Mouse (Mus musculus) heart, embryonic 15.5 days (tissue): ENCODE results near the gene Slc9a9. TPM values are rescaled to one million over a fixed set of nuclear protein-coding genes. Genes with fewer than 3 reads are reported as not detected.

Experiments used
- ATAC-seq: fragments of 200-750 bp; cut with Nextera tagmentation; replicated peaks from 2 replicates; pipeline ENCODE4 v1.8.0; 2017; ENCODE audit warnings: low read depth, moderate TSS enrichment; ENCODE audit not compliant: insufficient number of reproducible peaks, insufficient read depth, low FRiP score
- H3K27ac ChIP-seq: fragments of 300-500 bp; sonication (generic); 2 replicates; pipeline ENCODE4 v1.5.1; 2015; ENCODE audit warnings: mild to moderate bottlenecking, inconsistent platforms
- H3K27me3 ChIP-seq: fragments of 300-500 bp; sonication (generic); 2 replicates; pipeline ENCODE4 v1.6.1; 2015; ENCODE audit warnings: inconsistent platforms
- H3K36me3 ChIP-seq: fragments of 300-500 bp; sonication (generic); 2 replicates; pipeline ENCODE4 v1.6.1; 2015; ENCODE audit warnings: mild to moderate bottlenecking, inconsistent platforms
- H3K4me1 ChIP-seq: fragments of 300-500 bp; sonication (generic); replicated peaks from 2 replicates; pipeline ENCODE4 v1.6.1; 2015; ENCODE audit warnings: inconsistent platforms
- H3K4me2 ChIP-seq: fragments of 300-500 bp; sonication (generic); 2 replicates; pipeline ENCODE4 v1.6.1; 2015; ENCODE audit warnings: inconsistent platforms, mild to moderate bottlenecking, moderate library complexity
- H3K4me3 ChIP-seq: fragments of 300-500 bp; sonication (generic); 2 replicates; pipeline ENCODE4 v1.5.1; 2015; ENCODE audit warnings: mild to moderate bottlenecking, inconsistent platforms
- H3K9ac ChIP-seq: fragments of 300-500 bp; sonication (generic); 2 replicates; pipeline ENCODE4 v1.6.1; 2015; ENCODE audit warnings: mild to moderate bottlenecking, inconsistent platforms
- H3K9me3 ChIP-seq: fragments of 300-500 bp; sonication (generic); replicated peaks from 2 replicates; pipeline ENCODE4 v1.6.1; 2016; ENCODE audit warnings: inconsistent platforms
- WGBS: fragments of 180-500 bp; shearing (Covaris S2); methylation state at CpG from one replicate; pipeline ENCODE4 v1.1.7; 2015; ENCODE audit warnings: mixed read lengths; 5-methylcytosine and 5-hydroxymethylcytosine counted together
- polyA plus RNA-seq: library from polyadenylated mRNA; unstranded; fragments of >200 nt; fragmentation: Nextera tagmentation; extraction: Ambion mirVana; gene quantifications from 2 replicates; pipeline ENCODE4 v1.2.1, GENCODE M21; 2015

Gene Slc9a9
- polyA plus RNA-seq, 1 experiment from 2014 or later: 3.5 TPM

DNA sequence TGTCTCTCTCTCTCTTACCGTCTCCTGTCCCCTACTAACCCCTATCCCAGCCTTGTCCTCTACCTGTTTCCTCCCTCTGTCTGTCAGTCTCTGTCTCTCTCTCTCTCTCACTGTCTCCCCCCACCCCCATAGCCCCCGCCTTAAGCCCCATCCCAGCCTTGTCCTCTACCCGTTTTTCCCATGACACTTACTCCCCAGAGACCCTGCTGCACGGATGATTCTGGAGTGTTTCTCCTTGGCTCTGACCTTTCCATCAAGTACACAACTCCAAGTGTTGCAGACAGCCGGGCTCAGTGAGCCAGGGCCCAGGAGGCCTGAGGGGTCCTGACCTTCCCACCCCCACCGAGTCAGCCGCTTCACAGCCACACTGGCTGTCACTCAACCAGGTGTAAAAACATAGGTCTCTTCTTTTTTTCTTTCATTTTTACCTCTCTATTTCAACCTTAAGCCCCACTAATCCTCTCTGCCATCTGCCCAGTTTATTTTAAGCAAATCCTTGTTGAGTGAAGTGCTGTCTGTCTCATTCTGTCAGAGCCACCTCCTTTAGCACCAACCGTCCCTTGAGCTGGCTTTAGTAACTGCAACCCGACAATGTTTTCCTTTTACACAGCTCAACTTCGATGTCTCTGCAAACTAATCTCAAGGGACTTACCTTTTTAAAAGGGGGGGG, 32.4 kb downstream of the Slc9a9 start:
- Histone ChIP-seq H3K4me3 (no peak overlapping the region), H3K9ac (no peak overlapping the region), H3K27ac (peak overlapping the region; percentile 69), H3K9me3 (no peaks in the 10 kb centered on the region), H3K36me3 (no peaks in the 10 kb centered on the region), H3K4me2 (peak overlapping the region; percentile 27), H3K27me3 (no peaks in the 10 kb centered on the region), H3K4me1 (peaks cover 16% of the 10 kb centered on the region)
- WGBS: 30% methylated on average over 10 of the region's 10 CpGs
- ATAC-seq: peak; percentile 53; the same call in 1 of the 2 replicates

DNA sequence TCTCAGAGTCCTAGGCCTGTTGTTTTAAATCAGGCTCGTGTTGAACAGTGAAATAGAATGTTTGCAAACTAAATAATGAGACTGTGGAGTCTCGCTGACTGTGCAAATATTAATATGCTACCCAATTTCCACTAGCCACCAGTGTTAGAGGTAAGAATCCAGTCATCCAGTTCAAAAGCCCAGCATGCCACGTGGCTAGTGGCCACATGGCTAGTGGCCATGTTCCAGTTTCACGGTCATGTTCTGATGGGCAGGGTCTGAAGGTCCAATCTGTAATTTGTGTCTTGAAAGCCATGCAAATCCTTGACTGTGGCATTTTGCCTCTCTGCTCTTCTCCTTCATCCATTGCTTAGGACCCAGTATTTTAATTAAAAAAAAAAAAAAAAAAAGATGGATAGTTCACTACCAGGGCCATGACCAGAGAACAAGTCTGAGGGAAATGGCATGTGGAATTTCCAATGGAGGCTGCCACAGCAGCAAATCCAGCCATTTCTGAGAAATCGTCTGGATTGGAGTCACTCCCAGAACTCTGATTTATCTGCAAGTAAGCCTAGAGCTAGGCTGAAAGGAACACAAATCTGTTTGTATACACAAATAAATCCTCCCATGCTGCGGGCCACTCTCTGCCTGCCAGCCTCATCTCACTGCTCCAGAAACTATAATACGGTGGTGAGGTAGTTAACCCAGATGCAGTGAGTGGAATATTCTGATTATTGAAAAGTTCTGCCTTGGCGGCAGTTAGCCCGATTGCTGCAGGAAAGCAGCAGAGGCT, 35.5 kb downstream of the Slc9a9 start:
- Histone ChIP-seq H3K27ac (no peak overlapping the region), H3K9ac (no peak overlapping the region), H3K4me3 (no peak overlapping the region), H3K36me3 (no peaks in the 10 kb centered on the region), H3K9me3 (no peaks in the 10 kb centered on the region), H3K27me3 (no peaks in the 10 kb centered on the region), H3K4me2 (no peak overlapping the region), H3K4me1 (peaks cover 16% of the 10 kb centered on the region)
- WGBS: 79% methylated on average over 9 of the region's 9 CpGs
- ATAC-seq: no peak

DNA sequence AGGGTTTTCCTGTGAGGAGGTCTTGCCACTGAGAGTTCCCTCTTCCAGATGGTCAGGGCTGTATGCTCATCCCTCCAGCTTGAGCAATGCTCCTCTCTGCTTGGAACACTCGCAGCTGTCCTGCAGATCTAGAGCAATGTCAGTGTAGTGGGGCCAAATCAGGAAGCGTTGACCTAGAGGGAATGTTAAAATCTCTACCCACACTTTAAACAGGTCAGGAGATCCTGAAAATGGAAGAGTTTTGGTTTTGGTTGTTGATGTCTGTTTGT, 36.0 kb downstream of the Slc9a9 start:
- Histone ChIP-seq H3K27ac (no peak overlapping the region), H3K9ac (no peak overlapping the region), H3K9me3 (no peaks in the 10 kb centered on the region), H3K4me2 (no peak overlapping the region), H3K27me3 (no peaks in the 10 kb centered on the region), H3K36me3 (no peaks in the 10 kb centered on the region), H3K4me3 (no peak overlapping the region), H3K4me1 (peaks cover 16% of the 10 kb centered on the region)
- 66% methylated on average over 2 of the region's 2 CpGs for WGBS
- ATAC-seq: no peak

DNA sequence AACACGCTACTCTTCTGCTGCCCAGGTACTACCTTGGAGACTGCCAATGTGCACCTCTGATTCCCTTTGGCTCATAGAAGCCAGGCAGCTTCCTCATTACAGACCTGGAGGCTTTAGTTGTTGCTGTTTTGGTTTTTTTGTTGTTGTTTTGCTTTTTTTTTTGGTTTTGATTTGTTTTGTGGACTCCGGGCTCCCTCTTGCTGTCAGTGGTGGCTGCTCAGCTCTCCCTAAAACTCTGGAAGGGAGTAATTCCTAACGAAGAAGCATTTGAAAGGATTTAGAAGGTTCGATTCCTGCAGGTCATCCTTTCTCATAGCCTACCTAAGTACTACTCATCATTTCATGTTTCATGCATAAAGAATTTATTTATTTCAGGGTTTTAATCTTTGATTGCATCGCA, 42.4 kb downstream of the Slc9a9 start:
- no peak overlapping the region for H3K9ac ChIP-seq
- no peaks in the 10 kb centered on the region for H3K36me3 ChIP-seq
- 78% methylated on average over 5 of the region's 5 CpGs for WGBS
- no peaks in the 10 kb centered on the region for H3K27me3 ChIP-seq
- H3K9me3 ChIP-seq: no peaks in the 10 kb centered on the region
- ATAC-seq: no peak
- H3K4me1 ChIP-seq: 0 out of 2 replicates have a peak, but pooled peaks cover 5% of the 10 kb centered on the region
- H3K4me3 ChIP-seq: no peak overlapping the region
- no peak overlapping the region for H3K27ac ChIP-seq
- no peak overlapping the region for H3K4me2 ChIP-seq

DNA sequence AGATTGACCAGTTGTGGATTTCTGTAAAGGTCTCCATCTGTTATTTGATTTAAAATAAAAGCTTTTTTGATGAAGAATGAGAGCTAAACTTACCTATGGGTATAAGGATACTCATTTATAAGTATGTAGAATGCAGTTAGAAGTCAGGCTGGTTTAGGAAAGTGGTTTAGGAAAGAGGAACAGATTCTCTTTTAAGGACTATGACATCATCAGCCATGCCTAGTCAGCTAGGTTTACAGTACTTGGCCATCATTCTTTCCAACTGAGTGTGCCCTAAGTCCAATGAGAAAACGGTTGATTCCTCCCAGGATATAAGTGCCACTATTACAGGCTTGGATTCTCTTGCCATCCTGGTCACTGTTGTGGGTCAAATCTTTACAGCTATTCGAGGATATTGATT, 47.0 kb downstream of the Slc9a9 start:
- no peak for ATAC-seq
- Histone ChIP-seq H3K9ac (no peak overlapping the region), H3K27me3 (no peaks in the 10 kb centered on the region), H3K9me3 (no peaks in the 10 kb centered on the region), H3K4me1 (0 out of 2 replicates have a peak, but pooled peaks cover 5% of the 10 kb centered on the region), H3K27ac (no peak overlapping the region), H3K36me3 (no peaks in the 10 kb centered on the region), H3K4me3 (no peak overlapping the region), H3K4me2 (no peak overlapping the region)
- 74% methylated on average over 2 of the region's 2 CpGs for WGBS

DNA sequence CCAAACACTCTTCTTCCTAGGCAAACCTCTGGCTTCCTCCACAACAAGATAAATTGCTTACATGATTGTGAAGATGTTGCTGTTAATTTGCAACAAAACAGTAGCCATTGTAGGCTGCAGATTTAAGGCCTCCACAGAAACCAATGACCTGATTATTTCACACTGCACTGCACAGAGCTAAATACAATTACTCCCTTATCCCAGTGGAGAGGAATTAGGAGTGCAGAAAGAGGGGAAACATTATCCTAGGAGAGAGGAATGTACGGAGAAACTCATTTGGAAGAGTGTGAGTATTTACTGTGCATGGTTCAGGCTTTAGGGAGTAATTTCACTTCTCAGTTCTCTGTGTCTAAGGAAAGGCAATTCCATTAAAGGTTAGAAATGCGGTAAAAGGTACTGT, 53.9 kb downstream of the Slc9a9 start:
- no peak overlapping the region for H3K4me2 ChIP-seq
- no peaks in the 10 kb centered on the region for H3K9me3 ChIP-seq
- no peak overlapping the region for H3K4me3 ChIP-seq
- no peaks in the 10 kb centered on the region for H3K27me3 ChIP-seq
- H3K4me1 ChIP-seq: no peaks in the 10 kb centered on the region
- H3K27ac ChIP-seq: no peak overlapping the region
- WGBS: 70% methylated on average over 2 of the region's 2 CpGs
- ATAC-seq: no peak
- no peak overlapping the region for H3K9ac ChIP-seq
- no peaks in the 10 kb centered on the region for H3K36me3 ChIP-seq

DNA sequence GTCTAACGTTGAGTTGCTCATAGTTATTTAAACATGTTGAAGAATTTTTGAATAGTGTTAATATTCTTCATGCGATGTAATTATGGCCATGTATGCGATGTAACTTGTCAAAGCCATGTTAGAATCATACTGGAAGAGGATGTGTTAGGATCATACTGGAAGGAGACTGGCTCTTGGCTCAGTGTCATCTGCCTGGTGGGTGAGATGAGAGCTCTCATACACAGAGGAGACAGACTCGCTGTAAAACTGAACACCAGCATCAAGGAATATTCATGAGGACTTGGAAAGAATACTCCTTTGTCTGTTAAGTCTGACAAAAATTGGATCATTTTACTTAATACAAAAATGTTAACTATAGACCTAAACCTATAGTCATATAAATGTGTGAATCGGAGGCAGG, 55.4 kb downstream of the Slc9a9 start:
- H3K4me1 ChIP-seq: no peaks in the 10 kb centered on the region
- no peak for ATAC-seq
- H3K9me3 ChIP-seq: no peaks in the 10 kb centered on the region
- WGBS: 83% methylated on average over 5 of the region's 5 CpGs
- no peak overlapping the region for H3K4me3 ChIP-seq
- H3K9ac ChIP-seq: no peak overlapping the region
- no peaks in the 10 kb centered on the region for H3K27me3 ChIP-seq
- H3K27ac ChIP-seq: no peak overlapping the region
- H3K36me3 ChIP-seq: no peaks in the 10 kb centered on the region
- H3K4me2 ChIP-seq: no peak overlapping the region

DNA sequence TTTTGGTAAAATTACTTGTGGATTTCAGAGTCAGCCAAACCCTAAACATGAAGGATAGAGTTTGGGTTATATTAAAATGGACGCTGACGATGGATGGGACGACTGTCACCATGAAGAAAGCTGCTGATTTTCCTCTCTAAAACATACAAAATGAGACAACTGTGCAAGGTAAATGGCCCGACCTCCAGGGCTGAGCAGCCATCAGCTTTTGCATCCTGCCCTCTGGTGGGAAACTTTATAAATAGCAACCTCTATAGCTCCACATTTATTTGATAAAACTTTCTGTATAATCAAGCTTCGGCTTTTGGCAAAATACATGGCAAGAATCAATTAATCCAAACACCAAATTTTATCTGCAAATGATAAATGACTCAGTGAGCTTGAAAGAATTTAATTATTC, 57.7 kb downstream of the Slc9a9 start:
- WGBS: 24% methylated on average over 5 of the region's 5 CpGs

DNA sequence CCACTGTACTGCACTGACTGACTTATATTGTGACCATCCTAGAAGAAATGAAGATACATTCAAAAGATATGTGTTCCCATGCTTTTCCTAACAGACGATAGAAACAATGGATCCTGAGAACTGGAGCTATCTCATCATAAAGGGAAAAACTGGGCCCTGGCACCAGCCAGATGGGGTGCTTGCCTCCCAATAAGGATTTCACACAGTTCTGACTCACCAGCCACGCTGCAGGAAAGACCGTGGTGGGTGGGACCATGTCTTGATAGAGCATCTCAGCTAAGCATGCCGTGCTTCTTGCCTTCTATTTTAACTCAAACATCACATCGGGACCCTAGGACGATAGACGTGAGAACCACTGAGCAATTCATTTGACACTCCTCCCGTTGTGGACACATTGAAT, 60.7 kb downstream of the Slc9a9 start:
- no peaks in the 10 kb centered on the region for H3K9me3 ChIP-seq
- WGBS: 88% methylated on average over 8 of the region's 8 CpGs
- H3K27me3 ChIP-seq: no peaks in the 10 kb centered on the region
- H3K36me3 ChIP-seq: no peaks in the 10 kb centered on the region
- H3K27ac ChIP-seq: no peak overlapping the region
- ATAC-seq: no peak
- H3K9ac ChIP-seq: no peak overlapping the region
- peaks cover 2% of the 10 kb centered on the region; the same call in 1 of the 2 replicates for H3K4me1 ChIP-seq
- no peak overlapping the region for H3K4me3 ChIP-seq
- no peak overlapping the region for H3K4me2 ChIP-seq

More for the DNA sequence above, 57.7 kb downstream of the Slc9a9 start:
- Histone ChIP-seq H3K4me3 (no peak overlapping the region), H3K9me3 (no peaks in the 10 kb centered on the region), H3K9ac (no peak overlapping the region), H3K27ac (no peak overlapping the region), H3K27me3 (no peaks in the 10 kb centered on the region), H3K36me3 (no peaks in the 10 kb centered on the region), H3K4me1 (no peaks in the 10 kb centered on the region), H3K4me2 (no peak overlapping the region)
- ATAC-seq: no peak

DNA sequence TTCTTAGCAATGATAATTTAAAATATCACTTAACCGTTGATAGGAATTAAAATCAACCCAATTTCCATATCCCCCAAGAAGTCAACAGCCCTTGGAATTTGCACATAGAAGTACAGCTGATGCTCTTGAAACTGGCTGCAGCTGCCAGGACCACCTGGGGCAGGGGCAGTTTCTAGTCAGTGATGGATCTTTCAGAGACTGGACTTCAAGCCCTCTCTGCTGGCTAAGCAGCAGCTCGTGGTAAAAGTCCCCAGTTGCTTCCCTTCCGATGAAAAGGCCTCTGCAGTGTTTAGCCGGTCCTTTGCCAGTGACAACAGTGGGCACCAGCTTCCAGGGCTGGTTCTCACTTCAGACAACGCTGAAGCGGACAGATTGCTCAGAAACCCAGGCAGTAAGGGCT, 62.4 kb downstream of the Slc9a9 start:
- Histone ChIP-seq H3K4me2 (no peak overlapping the region), H3K9me3 (no peaks in the 10 kb centered on the region), H3K27me3 (no peaks in the 10 kb centered on the region), H3K27ac (no peak overlapping the region), H3K4me3 (no peak overlapping the region), H3K36me3 (no peaks in the 10 kb centered on the region), H3K4me1 (peaks cover 2% of the 10 kb centered on the region; the same call in 1 of the 2 replicates), H3K9ac (no peak overlapping the region)
- ATAC-seq: no peak
- 73% methylated on average over 6 of the region's 6 CpGs for WGBS

DNA sequence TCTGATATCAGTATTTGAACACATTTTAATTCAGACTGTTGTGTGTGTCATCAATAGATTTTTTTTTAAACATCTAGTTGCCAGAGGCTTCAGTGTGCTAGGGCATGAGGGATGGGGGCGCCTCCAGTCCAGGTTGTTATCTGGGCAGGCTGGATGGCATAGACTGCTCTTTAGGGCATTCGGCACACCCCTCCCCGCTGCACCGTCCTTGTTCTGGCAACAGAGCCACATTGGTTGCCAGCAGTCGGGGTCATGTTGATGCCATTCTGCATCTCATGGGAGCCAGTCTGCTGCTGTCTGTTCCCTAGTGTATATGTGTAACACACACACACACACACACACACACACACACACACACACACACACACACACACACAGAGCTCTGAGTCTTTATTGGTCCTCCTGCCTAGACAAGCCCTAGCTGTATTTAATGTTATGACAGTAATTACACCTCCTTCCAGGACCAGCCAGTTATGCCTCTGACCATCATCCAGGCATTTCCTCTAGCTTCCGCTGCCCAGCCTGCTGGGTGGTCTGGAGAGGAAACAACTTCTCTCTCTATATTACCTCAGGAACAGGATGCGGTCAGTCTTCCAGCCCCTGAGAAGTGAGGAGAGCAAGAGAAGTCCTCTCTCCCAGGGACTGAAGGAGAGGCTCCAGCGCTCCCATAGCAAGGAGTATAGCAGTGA, 63.0 kb downstream of the Slc9a9 start:
- no peak overlapping the region for H3K4me2 ChIP-seq
- no peak overlapping the region for H3K4me3 ChIP-seq
- WGBS: 64% methylated on average over 8 of the region's 8 CpGs
- no peak for ATAC-seq
- H3K4me1 ChIP-seq: peaks cover 2% of the 10 kb centered on the region; the same call in 1 of the 2 replicates
- H3K9ac ChIP-seq: no peak overlapping the region
- H3K9me3 ChIP-seq: no peaks in the 10 kb centered on the region
- no peaks in the 10 kb centered on the region for H3K36me3 ChIP-seq
- no peak overlapping the region for H3K27ac ChIP-seq
- no peaks in the 10 kb centered on the region for H3K27me3 ChIP-seq
